Mouse (Mus musculus) heart, postnatal 0 days (tissue): Measurements from ENCODE around the gene Lrrc8a.

ENCODE experiments used
- CTCF ChIP-seq: IDR thresholded peaks from 2 replicates; pipeline ENCODE4 v1.5.1; 2016; ENCODE audit warnings: antibody characterized with exemption, control low read depth, low read depth
- EP300 ChIP-seq: IDR thresholded peaks from 2 replicates; pipeline ENCODE4 v1.6.1; 2016; ENCODE audit warnings: antibody characterized with exemption, low read depth

DNA sequence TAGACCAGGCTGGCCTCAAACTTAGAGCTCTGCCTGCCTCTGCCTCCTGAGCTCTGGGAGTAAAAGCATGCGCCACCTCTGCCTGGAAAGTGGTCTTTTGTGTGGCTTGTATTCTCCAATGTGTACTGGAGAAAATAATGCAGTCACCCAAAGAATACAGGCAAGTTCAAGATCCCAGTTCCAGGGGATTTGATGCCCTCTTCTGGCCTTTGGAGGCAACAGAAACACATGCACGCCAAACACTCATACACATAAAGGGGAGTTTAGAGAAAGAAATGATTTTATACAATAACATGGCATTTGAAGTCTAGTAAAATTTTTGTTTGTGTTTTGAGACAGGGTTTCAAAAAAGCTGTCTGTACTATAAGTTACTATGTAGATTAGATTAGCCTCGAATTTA is 62.0 kb downstream of the Lrrc8a start:
- TF ChIP-seq CTCF (peak; percentile 44), EP300 (no peak)
